Comparison of ENCODE assay signal across 24 mouse cellular contexts in the genomic region with DNA sequence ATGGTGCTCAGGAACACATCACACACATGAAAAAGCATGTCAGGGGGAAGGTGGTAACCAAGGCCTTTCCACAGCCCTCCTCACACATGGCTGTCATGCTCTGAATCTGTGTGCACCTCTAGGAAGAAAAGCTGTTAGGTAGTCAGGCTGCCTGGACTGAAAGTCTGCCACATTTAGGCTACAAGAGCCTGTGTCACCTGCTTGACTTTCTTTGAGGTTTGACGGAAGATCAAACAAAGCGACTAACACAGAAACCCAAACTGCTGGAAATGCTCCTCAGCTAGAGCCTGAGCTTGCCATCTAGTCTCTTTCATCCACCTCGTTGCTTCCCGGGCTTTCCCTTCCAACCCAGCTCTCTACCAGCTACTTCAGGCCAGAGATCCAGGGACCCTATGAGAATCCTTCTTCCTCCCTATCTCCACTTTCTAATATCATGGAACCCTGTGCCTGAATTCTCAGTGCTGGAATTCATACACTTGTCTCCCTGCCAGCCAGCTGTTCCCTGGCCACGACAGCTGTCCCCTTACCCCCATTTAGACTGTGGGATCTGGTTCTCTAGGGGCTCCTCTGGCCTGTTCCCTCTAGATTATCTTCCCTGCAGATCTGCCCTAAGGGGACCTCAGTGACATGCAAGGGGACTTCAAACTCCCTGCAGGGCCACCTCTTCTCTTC. TPM values are rescaled to one million over a fixed set of nuclear protein-coding genes. Genes with fewer than 3 reads are reported as not detected.
DNase-seq lines count a peak whose midpoint lies in the region; ATAC-seq and TF ChIP-seq lines count a peak whose summit lies in the region.
"Had no signal": no experiment of that assay in that cellular context is flagged by ENCODE, and none has a peak within 500 bp of the region (broad histone marks: within the 10 kb centered on the region; RNA-seq: fewer than 3 reads in every experiment).

No protein-coding gene starts in this region.

- intact Hi-C loops in heart, postnatal 25 days (cut with DNase I): no loop called here

- peak; percentile 37; the same call in 1 of the 2 replicates for ATAC-seq in heart, embryonic 16.5 days (replicated peaks; ENCODE audit: extremely low read depth, insufficient read depth, low FRiP score)
- ATAC-seq: hindbrain, embryonic 16.5 days; intestine, postnatal 0 days; liver, postnatal 0 days; lung, postnatal 0 days; midbrain, embryonic 16.5 days; Patski had no signal

- H3K4me1 ChIP-seq in heart, embryonic 16.5 days (ENCODE audit: control insufficient read depth, insufficient read depth, low read length): no peaks in the 10 kb centered on the region
- H3K4me1 ChIP-seq in thymus, adult 2 months (replicated peaks; ENCODE audit: control insufficient read depth, insufficient read depth, low read length): peaks cover 41% of the 10 kb centered on the region
- H3K4me1 ChIP-seq: embryonic facial prominence, embryonic 13.5 days; forebrain, embryonic 12.5 days; heart, embryonic 10.5 days; hindbrain, embryonic 10.5 days; limb, embryonic 12.5 days; midbrain, embryonic 10.5 days had no signal

- no peak overlapping the region for H3K9ac ChIP-seq in heart, embryonic 16.5 days (ENCODE audit: low read length)
- H3K9ac ChIP-seq: embryonic facial prominence, embryonic 13.5 days; forebrain, embryonic 12.5 days; limb, embryonic 12.5 days; liver, postnatal 0 days had no signal

- H3K4me2 ChIP-seq in heart, embryonic 16.5 days (ENCODE audit: low read depth, low read length): no peak overlapping the region
- H3K4me2 ChIP-seq: embryonic facial prominence, embryonic 13.5 days; forebrain, embryonic 12.5 days; limb, embryonic 12.5 days; liver, embryonic 11.5 days had no signal

- no peak for TF ChIP-seq POLR2A in thymus, adult 2 months (IDR thresholded peaks at IDR 0.05; ENCODE audit: control insufficient read depth, extremely low read depth, insufficient read depth, low read length, poor library complexity)

- WGBS in heart, embryonic 16.5 days: 67% methylated on average over 5 of the region's 5 CpGs
- WGBS in thymus, adult 2 months: 7% methylated on average over 5 of the region's 5 CpGs

- TF ChIP-seq CTCF in thymus, adult 2 months (IDR thresholded peaks at IDR 0.05; ENCODE audit: borderline replicate concordance, control insufficient read depth, extremely low read depth, insufficient read depth, low read length, poor library complexity): no peak

- H3K36me3 ChIP-seq in heart, embryonic 16.5 days (ENCODE audit: control insufficient read depth, insufficient read depth): no peaks in the 10 kb centered on the region
- H3K36me3 ChIP-seq in thymus, adult 2 months (ENCODE audit: control insufficient read depth, insufficient read depth, low read length): no peaks in the 10 kb centered on the region
- H3K36me3 ChIP-seq: forebrain, embryonic 12.5 days; G1E; hindbrain, embryonic 10.5 days; limb, embryonic 12.5 days; midbrain, embryonic 10.5 days had no signal

- no peaks in the 10 kb centered on the region for H3K27me3 ChIP-seq in heart, embryonic 16.5 days (ENCODE audit: control insufficient read depth, insufficient read depth, low read length)
- no peaks in the 10 kb centered on the region for H3K27me3 ChIP-seq in thymus, adult 2 months (ENCODE audit: control insufficient read depth, insufficient read depth, low read length)
- H3K27me3 ChIP-seq: embryonic facial prominence, embryonic 13.5 days; forebrain, embryonic 12.5 days; limb, embryonic 12.5 days; Patski had no signal

- no peak overlapping the region for H3K4me3 ChIP-seq in heart, embryonic 16.5 days (ENCODE audit: low read length)
- no peak overlapping the region for H3K4me3 ChIP-seq in thymus, adult 2 months (ENCODE audit: control insufficient read depth, insufficient read depth, low read length)
- H3K4me3 ChIP-seq: embryonic facial prominence, embryonic 13.5 days; erythroblast, embryonic 14.5 days; forebrain, embryonic 12.5 days; heart, embryonic 10.5 days; hindbrain, embryonic 10.5 days; limb, embryonic 12.5 days; midbrain, embryonic 10.5 days had no signal

- no peaks in the 10 kb centered on the region for H3K9me3 ChIP-seq in heart, embryonic 16.5 days (replicated peaks; ENCODE audit: control insufficient read depth, low read length)
- H3K9me3 ChIP-seq: embryonic facial prominence, embryonic 13.5 days; forebrain, embryonic 12.5 days; G1E; heart, embryonic 10.5 days; hindbrain, embryonic 10.5 days; limb, embryonic 12.5 days; midbrain, embryonic 10.5 days had no signal

- H3K27ac ChIP-seq in heart, embryonic 16.5 days (ENCODE audit: low read length): peak overlapping the region; percentile 52; the same call in 1 of the 2 replicates
- peak overlapping the region; percentile 87 for H3K27ac ChIP-seq in thymus, adult 2 months (ENCODE audit: control insufficient read depth, insufficient read depth, low read length)
- H3K27ac ChIP-seq: embryonic facial prominence, embryonic 13.5 days; forebrain, embryonic 12.5 days; heart, embryonic 10.5 days; hindbrain, embryonic 10.5 days; limb, embryonic 12.5 days; midbrain, embryonic 10.5 days had no signal

- no peak for DNase-seq in heart, postnatal 25 days (ENCODE audit: low spot score)
- peak; percentile 33 for DNase-seq in T-cell, adult 2 months (ENCODE audit: low spot score)
- DNase-seq in thymus, adult 2 months: peak; percentile 31
- peak; percentile 52 for DNase-seq in thymus, postnatal 4 days
- DNase-seq in adrenal gland, postnatal 25 days: no peak
- no peak for DNase-seq in lung, postnatal 36 days
- DNase-seq: embryo, embryonic 11 days; liver, postnatal 0 days; spleen, adult 18-20 months had no signal

RNA-seq across cellular contexts. Expression of gene Slc2a8, which starts 50.6 kb away (rescaled TPM):
- polyA plus RNA-seq in heart, embryonic 16.5 days (2015; fragmentation: Nextera tagmentation; extraction: Ambion mirVana): 24.3 and 25.4 TPM in 2 replicates
- total RNA-seq in heart, postnatal 25 days (2021): 10 to 100 TPM; 14.6 to 16.0 TPM
- 29.8 and 32.6 TPM in 2 replicates for polyA plus RNA-seq in thymus, adult 2 months (2012; rRNA removed)
- 15.0 and 24.4 TPM in 2 replicates for total RNA-seq in adrenal gland, postnatal 25 days (2021)

Comparison
In these comparisons a context has a peak if more than half of its experiments do, and no peak if none do; other contexts are left out.
1. DNase-seq: peak in T-cell, adult 2 months (single experiment), thymus, adult 2 months (single experiment) and thymus, postnatal 4 days (single experiment); none in heart, postnatal 25 days (single experiment), adrenal gland, postnatal 25 days (single experiment) and lung, postnatal 36 days (single experiment).